Mouse (Mus musculus) thymus, adult 2 months (tissue): Measurements from ENCODE around the gene Ifnar2.

Source experiments
- CTCF ChIP-seq: fragments of 200-500 bp; IDR thresholded peaks from 2 replicates; pipeline ENCODE4 v1.5.1; 2012; ENCODE audit warnings: mild to moderate bottlenecking, control low read depth, low read length, moderate library complexity, borderline replicate concordance; ENCODE audit not compliant: control insufficient read depth, poor library complexity, insufficient read depth; ENCODE audit errors: extremely low read depth
- POLR2A ChIP-seq: fragments of 200-500 bp; IDR thresholded peaks from 2 replicates; pipeline ENCODE4 v1.6.1; 2012; ENCODE audit warnings: mild to moderate bottlenecking, low read length, control low read depth, moderate library complexity; ENCODE audit not compliant: control insufficient read depth, poor library complexity, insufficient read depth; ENCODE audit errors: extremely low read depth

DNA sequence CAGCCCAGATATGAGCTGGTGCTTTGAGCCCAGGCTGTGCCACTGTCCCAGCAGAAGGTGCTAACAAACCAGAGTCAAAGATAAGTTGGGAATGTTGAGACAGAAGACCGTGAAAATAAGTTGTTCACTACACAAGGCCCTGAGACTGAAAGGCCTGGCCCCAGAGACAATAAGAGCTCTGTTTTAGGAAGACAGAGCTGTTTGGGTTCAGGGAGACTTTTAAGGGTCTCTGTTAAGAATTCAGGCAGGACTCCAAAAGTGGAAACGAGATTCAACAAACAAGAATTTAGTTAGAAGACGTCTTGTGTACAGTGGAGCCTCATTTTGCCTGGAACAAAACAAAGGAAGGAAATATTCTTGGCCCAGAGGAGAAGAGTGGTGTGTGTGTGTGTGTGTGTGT is 6.8 kb downstream of the Ifnar2 start:
- TF ChIP-seq POLR2A: no peak
- no peak for TF ChIP-seq CTCF
